Mouse (Mus musculus): Measurements from ENCODE around the gene Slc24a3.

The Slc24a3 gene

GRCm38 (mm10) chr2:145420967-145421888 lies 253.7 kb downstream of the Slc24a3 start:
- intact Hi-C loops (cut with DNase I): no loop called here

- intact Hi-C loops (cut with DNase I): no loop called here
Observed at GRCm38 (mm10) chr2:145421889-145422212, 254.3 kb downstream of the Slc24a3 start.

GRCm38 (mm10) chr2:145429982-145430381 lies 262.4 kb downstream of the Slc24a3 start:
- intact Hi-C loops (cut with DNase I): no loop called here

- intact Hi-C loops (cut with DNase I): no loop called here
Observed at GRCm38 (mm10) chr2:145434068-145434467, 266.5 kb downstream of the Slc24a3 start.

GRCm38 (mm10) chr2:145438336-145438735 lies 270.8 kb downstream of the Slc24a3 start:
- intact Hi-C loops (cut with DNase I): no loop called here

- intact Hi-C loops (cut with DNase I): no loop called here
Observed at GRCm38 (mm10) chr2:145439755-145440154, 272.2 kb downstream of the Slc24a3 start.

- intact Hi-C loops (cut with DNase I): no loop called here
Observed at GRCm38 (mm10) chr2:145457106-145457747, 289.7 kb downstream of the Slc24a3 start.

- intact Hi-C loops (cut with DNase I): no loop called here
Observed at GRCm38 (mm10) chr2:145460854-145461423, 293.4 kb downstream of the Slc24a3 start.

- intact Hi-C loops (cut with DNase I): no loop called here
Observed at GRCm38 (mm10) chr2:145462253-145462652, 294.7 kb downstream of the Slc24a3 start.

GRCm38 (mm10) chr2:145468701-145469325 lies 301.3 kb downstream of the Slc24a3 start:
- intact Hi-C loops (cut with DNase I): no loop called here

GRCm38 (mm10) chr2:145477484-145477883 lies 309.9 kb downstream of the Slc24a3 start:
- intact Hi-C loops (cut with DNase I): no loop called here

GRCm38 (mm10) chr2:145479676-145480075 lies 312.1 kb downstream of the Slc24a3 start:
- intact Hi-C loops (cut with DNase I): no loop called here

- intact Hi-C loops (cut with DNase I): no loop called here
Observed at GRCm38 (mm10) chr2:145500231-145500630, 332.7 kb downstream of the Slc24a3 start.

- intact Hi-C loops (cut with DNase I): no loop called here
Observed at GRCm38 (mm10) chr2:145501472-145501871, 333.9 kb downstream of the Slc24a3 start.

- intact Hi-C loops (cut with DNase I): no loop called here
Observed at GRCm38 (mm10) chr2:145507702-145508101, 340.1 kb downstream of the Slc24a3 start.

- intact Hi-C loops (cut with DNase I): loop anchor here (10.0 kb wide), 1 partner anchor 216 kb away; no protein-coding TSS in a partner anchor
Observed at GRCm38 (mm10) chr2:145510650-145511225, 343.2 kb downstream of the Slc24a3 start.

GRCm38 (mm10) chr2:145515956-145516355 lies 348.4 kb downstream of the Slc24a3 start:
- intact Hi-C loops (cut with DNase I): loop anchor here (2.0 to 10.0 kb wide), 2 partner anchors 221 to 355 kb away; no protein-coding TSS in a partner anchor

GRCm38 (mm10) chr2:145517346-145517745 lies 349.8 kb downstream of the Slc24a3 start:
- intact Hi-C loops (cut with DNase I): loop anchor here (2.0 to 10.0 kb wide), 2 partner anchors 223 to 357 kb away; no protein-coding TSS in a partner anchor

GRCm38 (mm10) chr2:145522017-145522416 lies 354.5 kb downstream of the Slc24a3 start:
- intact Hi-C loops (cut with DNase I): no loop called here

- intact Hi-C loops (cut with DNase I): no loop called here
Observed at GRCm38 (mm10) chr2:145523381-145523780, 355.8 kb downstream of the Slc24a3 start.

- intact Hi-C loops (cut with DNase I): no loop called here
Observed at GRCm38 (mm10) chr2:145527151-145527550, 359.6 kb downstream of the Slc24a3 start.
